Mouse (Mus musculus) lung, postnatal 25 days (tissue): ENCODE measurements around the gene Ttc9.
A peak's percentile ranks its signal among the peaks of the same experiment; 100 is the strongest.

Source experiments
- DNase-seq: peaks from one replicate; pipeline ENCODE4 v3.0.0; 2022; ENCODE audit warnings: low spot score

The Ttc9 gene

GRCm38 (mm10) chr12:81630915-81631660 lies at the start of gene Ttc9:
Ttc9 (plus strand) TSS chr12:81631249.
- DNase-seq: peak; percentile 20

DNA sequence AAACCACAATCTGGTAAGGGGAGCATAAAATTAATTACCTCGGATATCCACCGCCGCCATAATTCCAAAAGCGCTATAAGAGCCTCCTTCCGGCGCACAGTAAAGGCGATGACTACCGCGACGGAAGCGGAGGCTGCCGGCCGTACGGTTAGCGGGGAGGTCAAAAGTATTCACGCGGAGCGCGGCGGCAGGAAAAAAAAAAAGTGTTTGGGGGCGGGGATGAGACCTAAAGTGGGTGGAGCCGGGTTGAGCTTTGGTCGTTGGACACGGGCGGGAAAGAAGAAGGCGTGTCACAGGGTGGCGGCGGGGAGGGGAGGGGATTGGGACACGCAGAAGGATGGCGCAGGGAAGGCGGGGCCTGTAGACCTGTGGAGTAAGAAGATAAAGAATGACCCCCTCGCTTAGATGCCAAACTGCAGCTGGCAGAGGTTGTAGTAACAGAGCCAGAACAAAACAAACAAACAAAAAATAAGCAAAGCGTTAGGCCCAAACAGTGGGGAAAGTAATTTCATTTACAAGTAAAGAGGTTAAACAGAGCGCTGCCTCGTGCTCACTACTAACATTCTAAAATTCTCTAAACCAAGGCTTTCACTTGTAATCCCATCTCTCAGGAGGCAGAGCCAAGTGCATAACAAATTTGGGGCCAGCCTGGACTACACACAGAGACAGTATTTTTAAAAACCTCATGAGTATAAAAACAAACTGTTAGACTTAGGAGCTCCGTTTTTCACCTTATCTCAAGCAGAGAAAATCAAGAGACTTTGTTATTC lies 36.0 kb upstream of the Ttc9 start, which contains the start of gene Med6:
TSS of gene Med6 (minus strand) at position 107 of the 770 bp plus-strand sequence.
- peak; percentile 96 for DNase-seq

DNA sequence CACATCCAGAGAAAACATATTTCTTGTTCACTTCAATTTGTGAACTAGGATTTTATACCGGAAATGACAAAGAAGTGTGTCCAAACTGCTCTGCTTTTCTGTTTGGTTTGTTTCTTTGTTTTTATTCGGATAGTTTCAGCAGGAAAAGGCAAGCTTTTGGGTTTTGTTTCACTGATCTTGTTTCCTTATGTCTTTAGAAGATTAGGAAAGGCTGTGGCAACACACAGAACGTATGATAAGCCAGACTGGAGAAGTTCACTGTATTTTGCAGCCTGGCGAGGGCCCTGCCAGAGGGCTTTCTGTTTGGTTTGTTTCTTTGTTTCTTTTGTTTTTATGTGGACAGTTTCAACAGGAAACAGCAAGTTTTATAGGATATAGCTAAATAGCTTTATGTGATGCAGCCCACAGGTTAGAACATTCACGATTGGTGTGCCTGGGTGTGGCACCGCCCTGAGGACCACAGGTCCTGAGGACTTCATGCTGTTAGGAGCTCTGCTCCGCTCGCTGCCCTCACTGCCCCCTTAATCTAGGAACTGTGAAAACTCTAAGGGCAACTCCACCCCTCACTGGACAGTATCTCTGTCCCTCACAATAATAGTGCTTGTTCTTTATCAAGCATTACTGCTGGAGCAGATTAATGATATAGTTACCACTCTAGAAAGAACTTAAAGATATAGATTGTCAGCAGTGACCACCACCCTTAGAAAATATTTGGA lies 34.3 kb upstream of the Ttc9 start:
- DNase-seq: no peak

- DNase-seq: no peak
Measured at GRCm38 (mm10) chr12:81604995-81605784, 25.9 kb upstream of the Ttc9 start.

- no peak for DNase-seq
Measured at GRCm38 (mm10) chr12:81609445-81609844, 21.6 kb upstream of the Ttc9 start.

GRCm38 (mm10) chr12:81615807-81616206 lies 15.2 kb upstream of the Ttc9 start:
- DNase-seq: no peak

GRCm38 (mm10) chr12:81616980-81617379 lies 14.1 kb upstream of the Ttc9 start:
- DNase-seq: no peak

GRCm38 (mm10) chr12:81619302-81619701 lies 11.7 kb upstream of the Ttc9 start:
- peak; percentile 78 for DNase-seq

DNA sequence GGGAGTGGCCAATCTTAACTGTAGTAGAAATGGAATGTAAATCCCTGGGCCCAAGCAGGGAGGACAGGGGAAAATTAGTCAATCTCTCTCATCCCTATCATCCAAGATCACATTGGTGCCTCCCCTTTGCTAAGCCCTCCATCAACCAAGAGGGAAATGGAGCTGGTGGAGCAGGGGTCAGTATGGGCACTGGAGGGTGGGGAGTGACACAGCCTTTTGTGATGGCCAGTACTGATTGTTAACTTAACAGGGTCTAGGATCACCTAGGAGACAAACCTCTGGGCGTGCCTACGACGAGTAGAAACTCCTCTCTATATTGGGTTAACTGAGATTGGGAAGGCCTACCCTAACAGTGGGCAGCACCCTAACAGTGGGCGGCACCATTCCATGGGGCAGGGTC lies 7.7 kb upstream of the Ttc9 start:
- DNase-seq: no peak

- no peak for DNase-seq
Measured at GRCm38 (mm10) chr12:81626226-81626861, 4.7 kb upstream of the Ttc9 start.

DNA sequence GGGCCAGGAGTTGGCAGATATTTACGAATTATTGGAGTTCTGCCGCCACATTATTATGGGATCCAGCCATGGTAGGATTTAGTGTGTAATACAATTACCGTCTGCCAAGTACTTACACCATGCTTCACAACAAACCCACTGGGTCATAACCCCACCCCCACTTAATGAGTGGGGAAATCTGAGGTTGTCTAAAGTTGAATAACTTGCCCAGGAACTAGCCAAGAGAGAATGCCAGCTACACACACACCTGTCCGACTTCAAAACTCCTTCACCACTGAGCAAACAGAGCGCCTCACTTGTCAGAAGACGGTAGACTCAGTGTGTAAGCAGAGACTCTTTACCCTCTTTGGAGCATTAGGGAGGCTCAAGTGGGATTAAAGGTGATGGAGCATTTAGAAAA lies 3.6 kb upstream of the Ttc9 start:
- peak; percentile 14 for DNase-seq

- DNase-seq: no peak
Measured at GRCm38 (mm10) chr12:81628091-81628490, 3.0 kb upstream of the Ttc9 start.

DNA sequence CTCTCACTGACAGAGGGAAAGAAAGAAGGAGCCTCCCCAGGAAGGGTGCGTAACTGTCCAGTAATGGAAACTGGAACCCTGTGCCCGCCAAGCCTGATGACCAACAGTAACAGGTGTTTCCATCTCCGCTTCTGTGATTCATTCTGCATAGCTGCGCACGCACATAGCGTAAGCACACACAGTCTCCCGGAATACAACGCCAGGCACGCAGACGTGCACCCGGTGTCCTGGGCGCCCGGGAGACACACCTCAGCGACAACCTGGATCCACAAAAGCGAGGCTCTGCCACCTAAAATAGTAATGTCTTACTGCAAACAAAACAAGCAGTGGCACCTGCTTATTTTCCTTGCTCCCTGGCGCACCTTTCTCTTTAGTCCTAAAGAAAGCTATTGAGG lies 532 bp upstream of the Ttc9 start:
- peak; percentile 44 for DNase-seq

- DNase-seq: peak; percentile 11
Measured at GRCm38 (mm10) chr12:81631661-81632401, 782 bp downstream of the Ttc9 start.

DNA sequence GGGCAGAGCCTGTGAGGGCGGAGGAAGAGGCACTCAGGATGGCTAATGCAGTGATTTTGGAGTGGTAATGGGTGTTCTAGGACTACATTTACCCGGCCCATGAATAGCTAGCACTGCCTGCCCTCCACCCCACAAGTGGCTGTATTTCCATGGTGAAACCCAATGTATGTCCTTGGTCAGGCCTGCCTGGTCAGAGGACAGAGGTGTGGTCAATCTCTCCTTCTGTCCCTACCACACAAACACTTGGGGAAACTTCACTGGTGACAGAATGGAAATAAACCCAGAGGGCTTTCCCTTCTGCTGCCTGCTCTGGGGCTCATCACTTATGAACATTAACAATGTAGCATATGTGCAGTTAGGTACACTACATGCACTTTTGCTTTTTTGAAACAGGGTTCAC lies 2.2 kb downstream of the Ttc9 start:
- no peak for DNase-seq

GRCm38 (mm10) chr12:81640656-81641055 lies 9.6 kb downstream of the Ttc9 start:
- no peak for DNase-seq

GRCm38 (mm10) chr12:81642361-81643082 lies 11.5 kb downstream of the Ttc9 start:
- DNase-seq: no peak

DNA sequence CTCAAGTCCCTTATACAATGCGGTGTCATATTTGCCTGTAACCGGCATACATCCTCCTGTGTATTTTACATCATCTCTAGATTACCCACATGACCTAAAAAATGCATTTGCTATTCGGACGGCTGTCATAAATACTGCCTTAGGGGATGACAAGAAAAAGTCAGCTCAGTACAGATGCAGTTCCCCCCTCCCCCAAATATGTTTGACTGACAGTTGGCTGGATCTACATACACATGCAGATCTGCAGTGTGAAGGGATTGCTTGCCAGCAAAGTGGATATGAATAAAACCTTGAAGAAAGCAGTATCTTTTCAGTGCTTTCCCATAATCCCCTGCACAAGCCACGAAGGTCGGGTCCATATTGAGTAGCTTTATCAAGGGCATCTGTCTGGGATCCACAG lies 15.8 kb downstream of the Ttc9 start:
- DNase-seq: no peak

DNA sequence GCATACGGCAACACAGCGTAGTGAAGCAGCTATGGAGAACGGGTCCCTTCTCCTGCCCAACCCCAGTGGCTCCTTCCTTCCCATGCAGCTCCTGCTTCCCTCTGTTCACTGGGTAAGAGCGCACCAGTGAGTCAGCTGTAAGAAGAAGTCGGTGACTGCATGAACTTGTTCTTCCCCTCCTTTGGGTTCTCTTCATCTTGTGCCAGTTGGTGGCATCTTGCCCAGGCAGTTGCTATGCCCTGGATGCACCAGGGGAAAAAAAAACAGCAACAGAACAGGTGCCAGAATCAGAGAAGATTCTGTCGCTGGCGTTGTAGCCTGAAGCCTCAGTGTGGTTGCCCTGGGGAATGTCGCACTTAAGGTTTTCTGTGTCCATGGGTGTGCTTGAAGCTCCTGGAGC lies 22.3 kb downstream of the Ttc9 start:
- peak; percentile 24 for DNase-seq

- DNase-seq: no peak
Measured at GRCm38 (mm10) chr12:81657321-81657720, 26.3 kb downstream of the Ttc9 start.
